Mouse (Mus musculus) thymus, postnatal 10 days (tissue): ENCODE results near the gene Wfs1.
A peak's percentile ranks its signal among the peaks of the same experiment; 100 is the strongest.
"Not testable (repeated sequence)": the region's sequence is repeated elsewhere in the genome, so short reads cannot be mapped to it uniquely, and the experiment has no call there.

ENCODE experiments used
- DNase-seq, 2 experiments: peaks; one replicate each; pipeline ENCODE4 v3.0.0; 2021; ENCODE audit warnings: low spot score in 2 of 2

Wfs1 gene

DNA sequence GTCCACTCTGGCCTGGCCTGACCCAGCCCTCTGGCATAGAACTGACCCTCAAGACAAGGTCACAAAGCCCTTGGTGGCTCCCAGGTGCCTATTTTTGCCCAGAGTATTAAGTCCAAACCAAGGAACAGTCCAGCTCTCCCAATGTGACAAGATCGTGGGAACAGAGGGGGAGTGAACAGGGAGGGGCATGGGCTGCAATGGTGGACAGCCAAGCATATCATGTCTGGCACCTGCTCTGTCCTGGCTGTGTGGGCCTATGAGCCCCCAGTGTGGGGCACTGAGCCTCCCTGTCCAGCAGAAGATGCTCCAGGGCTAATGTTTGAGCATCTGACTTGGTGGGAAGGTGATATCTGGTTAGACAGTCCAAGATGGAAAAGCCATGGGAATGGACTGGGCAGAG, 2.4 kb downstream of the Wfs1 start:
- no peak for DNase-seq

DNA sequence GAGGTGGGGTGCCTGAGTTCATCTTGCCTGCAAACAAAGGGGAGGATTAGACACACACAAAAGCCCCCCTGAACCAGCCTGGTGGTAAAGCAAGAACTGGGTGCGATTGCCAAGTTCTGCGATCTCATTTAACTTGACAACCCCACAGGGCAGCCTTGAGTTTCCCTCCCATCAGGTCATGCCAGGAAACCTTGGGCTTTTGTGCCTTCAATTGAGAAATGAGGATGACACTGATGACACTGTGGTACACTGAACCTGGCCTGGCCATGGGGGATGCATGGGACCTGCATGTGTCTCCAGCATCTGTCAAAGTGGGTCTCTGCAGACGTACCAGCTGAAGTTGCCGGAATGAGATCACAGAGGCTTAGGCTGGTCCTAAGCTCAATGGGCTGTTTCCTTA, 6.7 kb downstream of the Wfs1 start:
- DNase-seq = no peak

- peak; percentile 34 to 44 for DNase-seq
Observed at GRCm38 (mm10) chr5:36979631-36980030, 9.4 kb downstream of the Wfs1 start.

GRCm38 (mm10) chr5:36979001-36979400, 10.0 kb downstream of the Wfs1 start:
- DNase-seq = no peak

GRCm38 (mm10) chr5:36977809-36978208, 11.2 kb downstream of the Wfs1 start:
- no peak for DNase-seq

DNA sequence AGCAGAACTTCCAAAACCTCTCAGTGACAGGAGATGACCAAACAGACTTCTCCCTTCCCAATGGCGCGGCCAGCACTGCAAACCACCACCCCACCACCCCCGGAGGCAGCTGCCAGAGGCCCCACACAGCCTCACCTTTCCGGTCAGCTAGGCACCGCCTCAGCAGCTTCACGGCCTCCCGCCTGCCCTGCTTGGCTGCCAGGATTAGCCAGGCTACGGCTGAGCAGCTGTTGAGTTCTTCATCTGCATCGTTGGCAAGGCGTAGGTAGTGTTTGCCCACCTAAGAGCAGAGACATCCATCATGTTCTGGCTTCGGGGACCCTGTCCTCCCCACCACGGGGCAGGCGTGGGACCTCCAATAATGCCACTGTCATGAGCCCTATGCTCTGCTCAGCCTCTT, 13.7 kb downstream of the Wfs1 start:
- DNase-seq = no peak

GRCm38 (mm10) chr5:36971587-36971986, 17.4 kb downstream of the Wfs1 start:
- DNase-seq = no peak

DNA sequence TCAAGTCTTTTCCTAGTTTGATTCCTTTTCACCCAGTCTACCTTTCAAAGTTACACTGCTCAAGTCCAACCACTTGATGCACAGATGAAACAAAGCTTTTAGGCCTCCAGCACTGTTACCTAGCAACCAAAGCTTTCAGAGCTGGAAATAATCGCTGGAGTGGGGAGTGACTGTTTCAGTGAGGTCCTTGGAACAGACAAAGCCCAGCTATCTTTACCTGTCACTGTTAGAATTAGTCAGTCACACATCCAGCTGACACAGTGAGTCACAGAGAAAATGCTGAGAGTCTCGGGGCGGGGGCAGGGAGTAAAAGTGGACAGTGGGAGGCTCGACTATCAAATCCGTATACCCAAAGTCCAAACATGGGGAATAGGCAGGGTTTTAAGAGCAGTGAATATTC, 28.5 kb downstream of the Wfs1 start:
- DNase-seq = no peak

DNA sequence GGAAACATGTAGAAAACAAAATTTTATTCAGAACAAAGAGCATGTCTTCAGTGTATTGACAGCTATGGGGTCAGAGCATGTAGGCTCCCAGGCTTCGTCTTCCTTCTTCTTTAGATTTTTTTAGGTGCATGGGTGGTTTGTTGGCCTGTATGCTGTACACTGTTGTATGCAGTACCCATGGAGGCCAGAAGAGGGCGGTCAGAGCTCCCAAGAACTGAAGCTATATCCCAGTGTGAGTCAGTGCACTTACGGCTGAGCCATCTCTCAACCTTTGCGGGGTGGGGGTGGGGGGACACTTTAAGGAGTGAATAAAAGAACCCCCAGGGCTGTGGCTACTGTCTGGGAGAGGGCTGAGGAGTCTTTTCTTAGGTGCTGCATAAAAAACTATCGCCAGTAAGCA, 30.2 kb downstream of the Wfs1 start:
- peak; percentile 37 to 82 for DNase-seq

DNA sequence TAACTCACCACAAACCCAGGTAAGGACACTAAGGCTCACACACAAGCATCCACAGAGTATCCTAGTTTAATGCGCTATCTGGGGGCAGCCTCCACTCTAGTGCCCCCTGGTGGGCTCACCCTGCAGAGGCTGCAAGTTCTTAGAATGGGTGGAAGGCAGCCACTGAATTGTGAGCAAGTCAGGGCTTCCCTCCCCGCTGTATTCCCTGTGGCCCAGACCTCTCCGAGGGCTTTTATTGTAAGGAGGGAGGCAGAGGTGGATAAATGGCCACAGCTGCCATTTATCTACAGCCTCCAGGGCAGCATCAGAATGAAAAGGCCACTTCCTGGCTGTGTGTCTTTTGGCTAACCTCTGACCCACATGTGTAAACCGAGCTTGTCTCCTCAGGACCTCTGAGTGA, 33.6 kb downstream of the Wfs1 start:
- DNase-seq = peak in 1 of 2 experiments; percentile 61

- DNase-seq = no peak
Observed at GRCm38 (mm10) chr5:36952311-36952710, 36.7 kb downstream of the Wfs1 start.

GRCm38 (mm10) chr5:36950871-36951270, 38.1 kb downstream of the Wfs1 start:
- peak in 1 of 2 experiments; percentile 28 for DNase-seq

- peak; percentile 46 to 85 for DNase-seq
Observed at GRCm38 (mm10) chr5:36948831-36949230, 40.2 kb downstream of the Wfs1 start.

DNA sequence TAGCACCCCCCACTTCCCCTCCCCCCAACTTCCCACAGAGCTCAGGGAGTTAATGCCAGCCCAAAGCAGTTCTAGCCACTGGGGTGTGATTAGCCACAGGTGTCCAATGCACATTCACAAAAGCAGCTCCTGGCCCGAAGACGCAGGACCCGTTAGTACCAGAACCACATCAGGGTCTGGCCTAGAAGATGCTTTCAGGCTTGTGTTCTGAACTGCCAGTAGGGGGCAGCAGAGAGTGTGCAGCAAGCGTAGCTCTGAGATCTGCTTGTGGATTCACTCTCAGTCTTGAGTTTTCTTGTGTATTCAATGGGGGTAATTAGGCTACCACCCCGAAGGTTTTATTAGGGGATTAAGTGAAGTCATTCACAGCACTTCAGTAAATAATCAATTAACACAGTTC, 42.6 kb downstream of the Wfs1 start:
- peak in 1 of 2 experiments; percentile 71 for DNase-seq

- DNase-seq = no peak
Observed at GRCm38 (mm10) chr5:36945713-36946112, 43.3 kb downstream of the Wfs1 start.

- DNase-seq = no peak
Observed at GRCm38 (mm10) chr5:36945102-36945701, 43.8 kb downstream of the Wfs1 start.

DNA sequence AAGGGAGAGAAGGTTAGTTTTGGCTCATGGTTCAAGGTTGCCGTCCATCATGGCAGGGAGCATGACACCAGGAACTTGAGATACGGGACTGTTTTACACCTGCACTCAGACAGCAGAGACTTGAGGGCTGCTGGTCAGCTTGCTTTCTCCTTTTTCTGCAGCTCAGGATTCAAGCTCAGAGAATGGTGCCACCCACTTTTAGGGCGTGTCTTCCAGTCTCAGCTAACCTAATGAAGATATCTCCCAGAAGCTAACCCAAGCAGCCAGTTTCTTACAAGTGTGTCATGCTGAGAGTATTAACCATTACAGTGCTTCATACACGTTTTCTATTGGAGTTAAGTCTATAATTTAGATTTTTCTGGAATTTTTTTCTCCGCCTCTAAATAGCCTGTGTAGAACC, 44.5 kb downstream of the Wfs1 start:
- no peak for DNase-seq

DNA sequence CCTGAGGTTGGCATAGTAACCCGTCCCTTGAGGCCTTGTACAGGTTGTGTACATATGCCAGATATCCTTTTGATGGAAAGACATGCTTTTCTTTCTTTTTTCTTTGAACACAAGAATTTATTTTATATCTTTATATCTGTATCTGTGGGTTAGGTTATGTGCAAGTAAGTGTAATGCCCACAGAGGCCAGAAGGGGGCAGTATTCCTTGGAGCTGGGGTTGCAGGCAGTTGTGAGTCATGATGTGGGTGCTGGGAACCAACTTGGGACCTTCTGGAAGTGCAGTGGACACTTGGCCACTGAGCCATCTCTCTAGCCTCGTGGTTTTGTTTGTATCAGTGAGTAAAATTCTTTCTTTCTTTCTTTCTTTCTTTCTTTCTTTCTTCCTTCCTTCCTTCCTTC, 46.6 kb downstream of the Wfs1 start:
- no peak for DNase-seq

GRCm38 (mm10) chr5:36938991-36939390, 50.0 kb downstream of the Wfs1 start:
- not testable (repeated sequence) for DNase-seq

GRCm38 (mm10) chr5:36938021-36938420, 51.0 kb downstream of the Wfs1 start:
- DNase-seq = no peak

GRCm38 (mm10) chr5:36936548-36936947, 52.5 kb downstream of the Wfs1 start:
- no peak for DNase-seq

GRCm38 (mm10) chr5:36935486-36936473, 53.2 kb downstream of the Wfs1 start:
- DNase-seq = no peak

- no peak for DNase-seq
Observed at GRCm38 (mm10) chr5:36933383-36933782, 55.6 kb downstream of the Wfs1 start.
